Mouse (Mus musculus): ENCODE measurements around the gene Gm20388. TPM values are rescaled to one million over a fixed set of nuclear protein-coding genes. Genes with fewer than 3 reads are reported as not detected.
"Not testable (repeated sequence)": the region's sequence is repeated elsewhere in the genome, so short reads cannot be mapped to it uniquely, and the experiment has no call there.

Gm20388 gene
- total RNA-seq, 2 experiments from 2014 or later, result 2.4 to 2.6 TPM

- intact Hi-C loops (cut with DNase I), result loop anchor here (1.0 to 5.0 kb wide), 2 partner anchors 30 to 253 kb away; partner anchors contain the start of gene Slc7a5
- no peak for TF ChIP-seq CTCF (IDR thresholded peaks at IDR 0.05)
- Histone ChIP-seq H3K4me3 (peak overlapping the region; percentile 83), H3K27ac (peak overlapping the region; percentile 99)
- DNase-seq (ENCODE audit: extremely low spot score in 1 of 2, low spot score in 2 of 2), result no peak
Measured at GRCm38 (mm10) chr8:121654131-121654530, 1743.5 kb downstream of the Gm20388 start.

GRCm38 (mm10) chr8:121654966-121655494 lies 1744.4 kb downstream of the Gm20388 start:
- no peak overlapping the region for H3K27ac ChIP-seq
- H3K4me3 ChIP-seq, result no peak overlapping the region
- no peak for DNase-seq (ENCODE audit: extremely low spot score in 1 of 2, low spot score in 2 of 2)
- intact Hi-C loops (cut with DNase I), result loop anchor here (1.0 to 5.0 kb wide), 2 partner anchors 29 to 252 kb away; partner anchors contain the start of gene Slc7a5
- no peak for TF ChIP-seq CTCF (IDR thresholded peaks at IDR 0.05)

- DNase-seq (ENCODE audit: extremely low spot score in 1 of 2, low spot score in 2 of 2), result no peak
- no peak for TF ChIP-seq CTCF (IDR thresholded peaks at IDR 0.05)
- intact Hi-C loops (cut with DNase I), result no loop called here
- Histone ChIP-seq H3K27ac (no peak overlapping the region), H3K4me3 (no peak overlapping the region)
Measured at GRCm38 (mm10) chr8:121660602-121661001, 1750.0 kb downstream of the Gm20388 start.

GRCm38 (mm10) chr8:121661631-121662357 lies 1751.2 kb downstream of the Gm20388 start:
- no peak for DNase-seq (ENCODE audit: extremely low spot score in 1 of 2, low spot score in 2 of 2)
- intact Hi-C loops (cut with DNase I), result no loop called here
- H3K4me3 ChIP-seq, result no peak overlapping the region
- no peak for TF ChIP-seq CTCF (IDR thresholded peaks at IDR 0.05)
- no peak overlapping the region for H3K27ac ChIP-seq

GRCm38 (mm10) chr8:121663101-121663500 lies 1752.5 kb downstream of the Gm20388 start:
- TF ChIP-seq CTCF (IDR thresholded peaks at IDR 0.05), result no peak
- intact Hi-C loops (cut with DNase I), result no loop called here

GRCm38 (mm10) chr8:121665329-121665728 lies 1754.7 kb downstream of the Gm20388 start:
- Histone ChIP-seq H3K4me3 (0 out of 2 replicates have a peak overlapping the region, but pooled peaks have one; percentile 18), H3K27ac (no peak overlapping the region)
- intact Hi-C loops (cut with DNase I), result no loop called here
- TF ChIP-seq CTCF (IDR thresholded peaks at IDR 0.05), result no peak
- no peak for DNase-seq (ENCODE audit: extremely low spot score in 1 of 2, low spot score in 2 of 2)

More at GRCm38 (mm10) chr8:121663101-121663500, 1752.5 kb downstream of the Gm20388 start:
- no peak for DNase-seq (ENCODE audit: extremely low spot score in 1 of 2, low spot score in 2 of 2)
- Histone ChIP-seq H3K27ac (no peak overlapping the region), H3K4me3 (no peak overlapping the region)

GRCm38 (mm10) chr8:121667936-121668500 lies 1757.4 kb downstream of the Gm20388 start:
- peak; percentile 14 for TF ChIP-seq CTCF (IDR thresholded peaks at IDR 0.05)
- intact Hi-C loops (cut with DNase I); H3K4me3 ChIP-seq; DNase-seq (ENCODE audit: extremely low spot score in 1 of 2, low spot score in 2 of 2): not testable (repeated sequence)
- peak overlapping the region; percentile 73 for H3K27ac ChIP-seq

- Histone ChIP-seq H3K27ac (peak overlapping the region; percentile 73), H3K4me3 (peak overlapping the region; percentile 7; the same call in 1 of the 2 replicates)
- TF ChIP-seq CTCF (IDR thresholded peaks at IDR 0.05), result no peak
- intact Hi-C loops (cut with DNase I), result no loop called here
- DNase-seq (ENCODE audit: extremely low spot score in 1 of 2, low spot score in 2 of 2), result peak in 1 of 2 experiments; percentile 57
Measured at GRCm38 (mm10) chr8:121668553-121668952, 1757.9 kb downstream of the Gm20388 start.

- no peak for TF ChIP-seq CTCF (IDR thresholded peaks at IDR 0.05)
- intact Hi-C loops (cut with DNase I), result no loop called here
- no peak for DNase-seq (ENCODE audit: extremely low spot score in 1 of 2, low spot score in 2 of 2)
- peak overlapping the region; percentile 73 for H3K27ac ChIP-seq
- H3K4me3 ChIP-seq, result peak overlapping the region; percentile 7; the same call in 1 of the 2 replicates
Measured at GRCm38 (mm10) chr8:121669208-121669607, 1758.6 kb downstream of the Gm20388 start.

GRCm38 (mm10) chr8:121673153-121673552 lies 1762.5 kb downstream of the Gm20388 start:
- TF ChIP-seq CTCF (IDR thresholded peaks at IDR 0.05), result no peak
- Histone ChIP-seq H3K27ac (peak overlapping the region; percentile 72; the same call in 1 of the 2 replicates), H3K4me3 (no peak overlapping the region)
- DNase-seq (ENCODE audit: extremely low spot score in 1 of 2, low spot score in 2 of 2), result no peak
- intact Hi-C loops (cut with DNase I), result no loop called here

GRCm38 (mm10) chr8:121673917-121674316 lies 1763.3 kb downstream of the Gm20388 start:
- DNase-seq (ENCODE audit: extremely low spot score in 1 of 2, low spot score in 2 of 2), result no peak
- no peak overlapping the region for H3K4me3 ChIP-seq
- intact Hi-C loops (cut with DNase I), result no loop called here
- no peak for TF ChIP-seq CTCF (IDR thresholded peaks at IDR 0.05)
- H3K27ac ChIP-seq, result peak overlapping the region; percentile 72

- Histone ChIP-seq H3K4me3 (no peak overlapping the region), H3K27ac (peak overlapping the region; percentile 15; the same call in 1 of the 2 replicates)
- intact Hi-C loops (cut with DNase I), result no loop called here
- no peak for DNase-seq (ENCODE audit: extremely low spot score in 1 of 2, low spot score in 2 of 2)
- peak; percentile 52 for TF ChIP-seq CTCF (IDR thresholded peaks at IDR 0.05)
Measured at GRCm38 (mm10) chr8:121674524-121674923, 1763.9 kb downstream of the Gm20388 start.
